Mouse (Mus musculus) E14TG2a.4 (cell line): ENCODE results near the gene Dennd2a.

Experiments used
- H3K27me3 ChIP-seq: 2 replicates; pipeline ENCODE4 v1.6.1; 2014; ENCODE audit warnings: low read length, control low read depth; ENCODE audit not compliant: insufficient read depth
- H3K36me3 ChIP-seq: 2 replicates; pipeline ENCODE4 v1.6.1; 2014; ENCODE audit warnings: low read length, control low read depth; ENCODE audit not compliant: insufficient read depth
- H3K4me1 ChIP-seq: replicated peaks from 2 replicates; pipeline ENCODE4 v1.6.1; 2014; ENCODE audit warnings: low read depth, low read length, control low read depth
- H3K4me3 ChIP-seq: replicated peaks from 2 replicates; pipeline ENCODE4 v1.5.1; 2014; ENCODE audit warnings: mild to moderate bottlenecking, low read length
- H3K9me3 ChIP-seq: 2 replicates; pipeline ENCODE4 v1.6.1; 2014; ENCODE audit warnings: low read length, control low read depth
- CTCF ChIP-seq: conservative IDR thresholded peaks from 2 replicates; pipeline ENCODE4 v1.5.1; 2014; ENCODE audit warnings: low read length
- NANOG ChIP-seq: IDR thresholded peaks from 2 replicates; pipeline ENCODE4 v1.6.1; 2014; ENCODE audit warnings: borderline replicate concordance, low read length, mixed read lengths
- POU5F1 ChIP-seq: IDR thresholded peaks from 2 replicates; pipeline ENCODE4 v1.6.1; 2014; ENCODE audit warnings: low read length, borderline replicate concordance

Gene Dennd2a

GRCm38 (mm10) chr6:39557723-39558261, at the start of gene Dennd2a:
Gene Dennd2a, minus strand, starts transcription at chr6:39557867.
- Histone ChIP-seq H3K4me3 (peak within 1 kb of the TSS; percentile 91), H3K27me3 (peaks cover 12% of the 10 kb centered on the region), H3K36me3 (peaks cover 7% of the 10 kb centered on the region), H3K4me1 (peaks cover 61% of the 10 kb centered on the region), H3K9me3 (no peaks in the 10 kb centered on the region)
- TF ChIP-seq POU5F1 (no peak), CTCF (no peak), NANOG (no peak)

GRCm38 (mm10) chr6:39607365-39607764, 49.7 kb upstream of the Dennd2a start:
- peaks cover 8% of the 10 kb centered on the region; the same call in 1 of the 2 replicates for H3K4me1 ChIP-seq
- peaks cover 57% of the 10 kb centered on the region for H3K36me3 ChIP-seq
- TF ChIP-seq CTCF (no peak), POU5F1 (no peak), NANOG (no peak)
- no peaks in the 10 kb centered on the region for H3K9me3 ChIP-seq
- no peaks in the 10 kb centered on the region for H3K27me3 ChIP-seq
- no peak overlapping the region for H3K4me3 ChIP-seq

GRCm38 (mm10) chr6:39606862-39607261, 49.2 kb upstream of the Dennd2a start:
- Histone ChIP-seq H3K27me3 (no peaks in the 10 kb centered on the region), H3K4me1 (peaks cover 8% of the 10 kb centered on the region; the same call in 1 of the 2 replicates), H3K9me3 (no peaks in the 10 kb centered on the region), H3K4me3 (no peak overlapping the region), H3K36me3 (peaks cover 57% of the 10 kb centered on the region)
- TF ChIP-seq CTCF (no peak), POU5F1 (no peak), NANOG (no peak)

- H3K27me3 ChIP-seq, result no peaks in the 10 kb centered on the region
- TF ChIP-seq POU5F1 (no peak), CTCF (no peak), NANOG (no peak)
- H3K9me3 ChIP-seq, result no peaks in the 10 kb centered on the region
- no peak overlapping the region for H3K4me3 ChIP-seq
- H3K4me1 ChIP-seq, result peaks cover 8% of the 10 kb centered on the region; the same call in 1 of the 2 replicates
- H3K36me3 ChIP-seq, result peaks cover 51% of the 10 kb centered on the region
Measured at GRCm38 (mm10) chr6:39606056-39606455, 48.4 kb upstream of the Dennd2a start.

- Histone ChIP-seq H3K9me3 (no peaks in the 10 kb centered on the region), H3K36me3 (peaks cover 54% of the 10 kb centered on the region), H3K27me3 (no peaks in the 10 kb centered on the region), H3K4me1 (peaks cover 8% of the 10 kb centered on the region; the same call in 1 of the 2 replicates), H3K4me3 (no peak overlapping the region)
- TF ChIP-seq NANOG (no peak), CTCF (no peak), POU5F1 (no peak)
Measured at GRCm38 (mm10) chr6:39604565-39604964, 46.9 kb upstream of the Dennd2a start.

- H3K27me3 ChIP-seq, result no peaks in the 10 kb centered on the region
- TF ChIP-seq CTCF, result no peak
- no peak for TF ChIP-seq POU5F1
- no peak for TF ChIP-seq NANOG
- H3K36me3 ChIP-seq, result peaks cover 71% of the 10 kb centered on the region
- no peak overlapping the region for H3K4me3 ChIP-seq
- H3K9me3 ChIP-seq, result no peaks in the 10 kb centered on the region
- peaks cover 6% of the 10 kb centered on the region; the same call in 1 of the 2 replicates for H3K4me1 ChIP-seq
Measured at GRCm38 (mm10) chr6:39601828-39602227, 44.2 kb upstream of the Dennd2a start.

- no peaks in the 10 kb centered on the region for H3K9me3 ChIP-seq
- no peak for TF ChIP-seq NANOG
- TF ChIP-seq CTCF, result no peak
- no peak for TF ChIP-seq POU5F1
- no peak overlapping the region for H3K4me3 ChIP-seq
- H3K36me3 ChIP-seq, result peaks cover 81% of the 10 kb centered on the region
- 0 out of 2 replicates have a peak, but pooled peaks cover 5% of the 10 kb centered on the region for H3K4me1 ChIP-seq
- H3K27me3 ChIP-seq, result no peaks in the 10 kb centered on the region
Measured at GRCm38 (mm10) chr6:39600851-39601250, 43.2 kb upstream of the Dennd2a start.

- peaks cover 36% of the 10 kb centered on the region for H3K36me3 ChIP-seq
- H3K9me3 ChIP-seq, result no peaks in the 10 kb centered on the region
- no peak for TF ChIP-seq CTCF
- no peak for TF ChIP-seq NANOG
- TF ChIP-seq POU5F1, result no peak
Measured at GRCm38 (mm10) chr6:39592401-39593214, 34.9 kb upstream of the Dennd2a start, which contains the start of gene Ndufb2. Gene Ndufb2, plus strand, starts transcription at chr6:39592574.

More at GRCm38 (mm10) chr6:39592401-39593214, 34.9 kb upstream of the Dennd2a start, which contains the start of gene Ndufb2:
- Histone ChIP-seq H3K4me3 (peak within 1 kb of the TSS; percentile 96), H3K4me1 (peaks cover 29% of the 10 kb centered on the region), H3K27me3 (no peaks in the 10 kb centered on the region)
